Mouse (Mus musculus) neutrophil, adult 5-6 weeks (primary cell): ENCODE results near the gene Gm11213. TPM values are rescaled to one million over a fixed set of nuclear protein-coding genes. Genes with fewer than 3 reads are reported as not detected.

Experiments used
- ATAC-seq: fragments of 151-379, 151-347 bp; 2 replicates; pipeline ENCODE4 v1.8.0; 2017; ENCODE audit warnings: mild to moderate bottlenecking, moderate TSS enrichment; ENCODE audit not compliant: insufficient number of reproducible peaks, poor library complexity, low FRiP score, severe bottlenecking; ENCODE audit errors: extremely low read depth
- total RNA-seq: library from RNA; stranded (forward); fragments of 200-1000 nt; gene quantifications from 2 replicates; pipeline ENCODE4 v1.2.3, GENCODE M21; 2017

Gene Gm11213
- not detected in 2 replicates for total RNA-seq

DNA sequence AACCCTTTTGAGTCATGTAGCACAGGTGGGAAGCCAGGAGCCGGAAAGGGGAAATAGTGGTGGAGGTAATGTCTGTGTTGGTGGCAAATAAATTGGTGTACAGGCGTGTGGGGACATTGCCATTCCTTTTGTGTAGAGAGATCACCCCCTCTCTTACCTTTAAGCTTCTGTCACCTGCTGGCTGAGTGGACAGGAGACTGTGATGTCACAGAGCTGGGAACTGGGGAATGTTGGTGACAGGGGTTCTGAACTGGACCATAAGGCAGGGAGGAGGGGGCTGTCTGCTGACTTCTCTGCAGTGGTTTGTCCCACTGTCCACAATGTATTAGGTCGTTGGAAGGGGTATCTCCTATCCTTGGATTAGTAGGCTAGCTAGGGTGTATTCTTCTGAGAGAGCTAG, at the start of gene Gm11213:
Gm11213 (minus strand) TSS at position 317 of the 400 bp plus-strand sequence.
- ATAC-seq: no peak

DNA sequence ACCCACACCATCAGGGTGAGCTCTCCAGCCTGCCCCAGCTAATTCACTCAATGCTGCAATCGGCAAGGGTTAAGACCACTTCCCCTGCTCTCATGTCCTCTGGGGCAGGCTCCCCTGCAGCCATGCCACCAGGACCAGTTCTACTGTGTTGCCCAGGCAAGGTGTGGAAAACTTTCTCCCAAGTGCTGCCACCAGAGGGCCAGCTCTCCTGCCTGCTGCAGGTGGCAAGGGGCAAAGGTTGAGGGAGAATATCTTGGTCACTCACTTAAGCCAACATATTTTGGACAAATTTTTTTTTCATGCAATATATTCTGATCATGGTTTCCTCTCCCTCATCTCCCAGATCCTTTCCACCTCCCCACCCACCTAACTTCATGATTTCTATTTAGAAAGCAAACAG, 49.3 kb upstream of the Gm11213 start:
- no peak for ATAC-seq

DNA sequence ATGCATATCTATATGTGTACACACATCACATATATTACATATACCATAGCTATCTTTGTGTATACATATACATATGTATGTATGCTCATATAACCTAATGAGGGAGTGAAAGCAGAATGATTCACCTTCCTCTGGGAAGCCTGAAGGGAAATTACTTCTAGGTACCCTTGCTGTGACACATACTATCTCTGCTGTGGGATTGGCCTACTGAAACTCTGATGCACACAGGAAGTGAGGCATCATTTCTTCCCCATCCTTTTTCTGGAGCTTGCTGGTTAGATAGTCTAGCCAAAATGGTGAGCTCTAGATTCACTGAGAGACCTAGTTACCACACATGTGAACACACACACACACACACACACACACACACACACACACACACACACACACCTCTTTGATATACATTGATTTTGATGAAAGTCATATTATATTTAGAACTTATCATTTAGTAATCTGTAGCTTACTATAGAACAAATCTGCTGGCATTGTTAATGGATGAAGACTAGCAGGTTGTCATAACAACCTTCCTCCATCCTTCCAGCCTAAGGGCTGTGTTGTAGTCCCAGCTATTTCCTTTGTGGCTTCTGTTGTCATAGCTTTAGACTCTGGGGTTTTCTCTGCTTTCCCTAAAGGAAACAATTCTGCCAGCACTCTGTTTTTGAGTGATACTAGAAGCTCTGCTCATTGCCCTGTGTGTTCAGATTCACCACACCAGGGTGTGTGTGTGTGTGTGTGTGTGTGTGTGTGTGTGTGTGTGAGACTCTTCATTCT, 39.1 kb upstream of the Gm11213 start:
- ATAC-seq: no peak

DNA sequence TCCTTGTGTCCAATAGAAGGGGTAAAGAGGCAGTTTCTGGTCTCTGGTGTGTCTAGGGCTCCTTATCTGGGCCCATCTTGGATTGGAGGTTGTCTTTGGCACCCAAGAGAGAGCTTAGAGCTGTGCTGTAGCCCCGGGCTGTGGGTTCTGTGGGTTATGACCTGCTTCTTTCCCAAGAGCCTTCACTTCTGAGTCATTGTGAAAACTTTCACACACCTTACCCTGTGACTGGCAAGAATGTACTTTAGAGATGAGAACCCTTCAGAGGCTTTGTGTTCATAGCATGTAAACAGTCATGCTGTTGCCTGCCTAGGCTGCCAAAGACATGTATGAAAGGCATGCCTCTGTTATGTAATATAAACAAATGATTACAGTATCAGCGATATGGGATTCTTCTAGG, 34.8 kb upstream of the Gm11213 start:
- no peak for ATAC-seq

DNA sequence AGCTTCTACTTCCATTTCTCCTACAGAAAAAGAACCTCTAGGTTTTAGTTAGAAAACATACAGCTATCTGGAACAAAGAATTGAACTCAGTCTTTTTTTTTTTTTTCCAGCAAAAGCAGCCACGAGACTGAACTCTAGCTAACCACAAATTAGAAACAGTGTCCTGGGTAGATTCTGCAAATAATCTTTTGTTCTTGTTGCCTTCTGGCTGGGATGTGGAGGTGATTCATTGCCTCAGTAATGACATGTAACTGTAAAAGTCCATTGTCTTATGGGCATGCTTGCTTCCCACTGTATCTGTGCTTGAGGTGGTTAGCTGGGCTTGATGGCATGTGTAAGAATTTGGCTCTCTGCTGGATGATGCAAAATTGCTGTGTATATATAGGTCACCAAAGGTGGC, 33.5 kb upstream of the Gm11213 start:
- no peak for ATAC-seq

DNA sequence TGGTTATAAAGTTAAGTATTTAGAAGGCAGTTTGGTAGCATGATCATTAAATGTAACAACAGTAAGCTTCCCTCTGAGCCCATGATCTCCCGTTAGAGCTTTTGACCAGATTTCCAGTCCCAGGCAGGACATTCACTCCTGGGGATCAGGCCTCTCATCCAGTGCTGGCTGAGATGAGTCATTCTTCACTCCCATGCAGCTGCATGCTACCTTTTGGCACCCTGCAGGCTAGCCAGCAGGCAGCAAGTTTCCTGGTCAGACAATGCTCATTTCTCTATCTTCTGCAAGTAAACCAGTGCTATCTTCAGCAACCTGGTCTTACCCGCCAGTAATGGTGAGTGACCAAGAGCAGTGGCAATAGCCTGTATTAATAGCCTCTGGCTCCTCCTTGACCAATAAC, 28.1 kb upstream of the Gm11213 start:
- no peak for ATAC-seq

DNA sequence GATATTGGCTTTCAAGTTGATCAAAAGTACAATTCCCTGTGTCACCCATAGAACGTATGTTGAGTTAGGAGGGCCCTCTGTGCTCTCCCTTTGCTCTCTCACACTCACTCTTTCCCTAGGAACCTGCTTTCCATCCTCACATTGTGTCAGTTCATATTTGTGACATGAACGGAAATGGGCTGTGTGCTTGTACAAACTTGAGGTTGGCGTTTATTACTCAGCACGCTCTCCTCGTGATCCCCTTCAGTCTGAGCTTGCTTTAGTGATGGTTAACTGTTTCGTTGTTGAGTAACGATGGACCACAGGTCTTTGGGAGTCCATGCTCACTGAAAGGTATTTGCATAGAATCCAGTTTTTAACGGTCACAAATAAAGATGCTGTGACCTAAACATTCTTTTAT, 22.1 kb upstream of the Gm11213 start:
- ATAC-seq: no peak

DNA sequence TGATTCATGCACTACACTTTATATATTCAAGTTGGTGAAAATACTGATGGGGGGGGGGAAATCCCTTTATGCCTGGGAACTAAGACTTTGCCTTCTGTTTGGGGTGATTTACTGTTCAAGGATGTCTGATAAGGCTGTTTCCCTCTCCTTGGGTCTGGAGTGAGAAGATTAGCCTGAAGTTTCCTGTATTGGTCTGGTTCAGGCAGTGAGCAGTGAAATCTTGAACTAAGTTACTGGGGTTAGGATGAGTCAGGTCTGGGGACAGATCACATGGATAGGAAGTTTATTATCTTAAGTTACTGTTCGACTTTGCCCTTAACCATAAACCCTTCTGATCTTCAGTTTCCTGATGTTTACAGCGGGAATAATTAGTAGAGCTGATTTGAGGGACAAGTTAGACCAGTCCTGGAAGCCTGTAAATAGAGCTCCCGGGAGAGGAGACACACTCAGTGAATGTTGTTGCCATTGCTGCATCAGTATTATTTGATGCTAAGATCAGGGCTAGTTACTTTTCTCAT, 20.6 kb upstream of the Gm11213 start:
- no peak for ATAC-seq

DNA sequence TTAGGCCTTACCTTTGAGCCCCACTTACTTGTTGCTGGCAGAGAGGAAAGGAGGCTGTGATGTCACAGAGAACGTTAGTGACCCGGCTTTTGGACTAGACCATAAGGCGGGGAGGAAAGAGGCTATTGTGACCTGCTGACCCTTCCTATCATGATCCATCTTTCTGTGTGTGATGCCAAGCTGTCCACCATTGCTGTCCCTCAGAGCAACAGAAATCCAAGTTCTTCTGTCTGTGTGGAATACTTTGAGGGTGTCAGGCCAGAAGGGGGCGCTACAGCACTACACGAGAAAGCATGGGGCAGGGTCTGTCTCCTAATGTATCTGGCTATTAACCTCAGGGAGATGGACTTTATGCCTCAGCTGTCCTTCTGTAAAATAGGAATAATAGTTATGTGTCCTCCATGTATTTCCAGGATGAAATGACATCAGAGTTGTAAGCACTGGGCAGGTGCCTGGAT, 17.3 kb upstream of the Gm11213 start, which contains the start of gene Tex48:
Tex48 (minus strand) TSS at position 51 of the 458 bp plus-strand sequence.
- ATAC-seq: no peak

DNA sequence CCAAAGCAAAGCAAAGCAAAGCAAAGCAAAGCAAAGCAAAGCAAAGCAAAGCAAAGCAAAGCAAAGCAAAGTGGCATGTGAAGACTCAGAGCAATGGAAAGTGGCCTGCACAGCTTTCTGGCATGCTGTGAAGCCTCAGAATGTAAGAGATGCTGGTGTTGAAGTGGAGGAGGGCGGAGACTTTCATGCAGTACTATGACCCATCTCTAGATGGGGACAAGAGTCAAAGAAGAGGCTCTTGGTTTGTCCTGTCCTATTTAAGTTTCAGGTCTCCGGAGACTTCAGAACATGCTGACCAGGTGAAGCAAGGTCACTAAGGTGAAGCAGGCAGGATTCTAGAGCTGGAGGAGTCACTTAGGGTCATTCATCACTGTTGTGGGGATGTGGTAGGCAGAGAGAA, 16.8 kb upstream of the Gm11213 start:
- ATAC-seq: no peak

DNA sequence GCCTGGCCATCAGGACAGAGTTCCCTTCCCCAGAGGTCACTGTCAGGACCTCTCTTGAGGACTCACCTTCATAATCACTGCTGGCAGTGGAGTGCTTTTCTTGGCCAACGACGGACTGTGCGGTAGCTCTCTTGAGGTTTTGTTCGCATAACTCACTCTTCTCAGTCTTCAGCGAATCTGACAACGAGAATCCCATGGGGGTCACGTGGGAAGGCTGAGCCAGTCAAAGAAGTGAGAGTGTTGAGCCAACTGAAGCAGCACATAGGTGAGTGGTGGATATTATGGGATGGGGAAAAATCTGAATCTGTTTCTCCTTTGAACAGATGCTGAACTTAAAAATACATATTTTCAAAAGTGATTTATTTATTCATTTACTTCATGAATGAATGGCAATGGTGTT, 3.3 kb upstream of the Gm11213 start:
- no peak for ATAC-seq

DNA sequence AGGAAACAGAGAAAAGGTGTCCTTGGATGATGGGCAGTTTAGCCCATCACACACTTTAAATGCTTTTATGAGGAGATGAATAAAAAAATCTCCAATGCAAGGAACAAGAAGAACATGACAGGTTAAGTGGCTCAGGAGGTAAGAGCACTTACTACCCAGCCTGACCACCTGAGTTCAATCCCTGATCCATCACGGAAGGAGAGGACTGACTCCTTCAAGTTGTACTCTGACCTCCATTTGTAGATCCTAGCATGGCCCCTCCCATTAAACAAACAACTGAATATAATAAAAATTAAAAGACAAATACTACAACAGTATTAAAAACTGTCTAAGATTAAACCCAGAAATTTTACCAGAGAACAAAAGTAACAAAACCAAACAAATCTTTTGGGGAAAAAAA, 907 bp upstream of the Gm11213 start:
- no peak for ATAC-seq

DNA sequence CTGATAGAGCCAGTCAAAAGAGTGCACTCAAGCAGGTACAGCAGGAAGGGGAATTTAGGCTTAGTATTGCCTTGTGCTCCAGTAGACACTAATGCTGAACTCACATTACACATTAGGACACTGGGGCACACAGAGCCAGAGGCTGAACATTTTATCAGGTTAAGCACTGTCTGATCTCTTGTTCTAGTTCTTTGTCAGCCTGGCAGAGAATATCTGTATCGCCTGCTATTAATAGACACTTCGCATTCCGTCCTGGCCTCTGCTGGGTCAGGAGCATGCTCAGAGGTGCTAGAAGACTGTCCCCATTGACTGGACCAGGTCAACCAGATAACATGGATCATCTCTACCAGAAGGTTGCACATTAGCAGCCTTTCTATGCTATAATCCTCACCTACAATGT, 484 bp upstream of the Gm11213 start:
- ATAC-seq: no peak

DNA sequence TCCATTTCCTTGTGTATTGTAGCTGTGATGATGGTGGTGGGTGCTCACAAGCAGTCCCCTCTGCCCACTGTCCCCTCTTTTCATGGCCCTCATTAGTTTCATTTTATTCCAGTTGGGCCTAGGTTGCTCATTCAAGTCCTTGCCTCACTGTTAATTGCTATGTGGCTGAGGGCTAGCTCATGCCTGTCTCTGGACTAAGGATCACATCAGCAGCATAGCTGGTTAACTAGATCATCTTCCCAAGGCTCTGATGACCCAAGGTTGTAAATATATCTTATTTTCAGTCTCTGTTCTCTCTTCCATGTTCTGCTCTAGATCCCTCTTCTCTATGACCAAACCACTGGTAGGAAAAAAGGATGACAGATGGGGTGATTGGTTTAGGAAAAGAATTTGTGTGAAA, 3.8 kb downstream of the Gm11213 start:
- ATAC-seq: no peak

DNA sequence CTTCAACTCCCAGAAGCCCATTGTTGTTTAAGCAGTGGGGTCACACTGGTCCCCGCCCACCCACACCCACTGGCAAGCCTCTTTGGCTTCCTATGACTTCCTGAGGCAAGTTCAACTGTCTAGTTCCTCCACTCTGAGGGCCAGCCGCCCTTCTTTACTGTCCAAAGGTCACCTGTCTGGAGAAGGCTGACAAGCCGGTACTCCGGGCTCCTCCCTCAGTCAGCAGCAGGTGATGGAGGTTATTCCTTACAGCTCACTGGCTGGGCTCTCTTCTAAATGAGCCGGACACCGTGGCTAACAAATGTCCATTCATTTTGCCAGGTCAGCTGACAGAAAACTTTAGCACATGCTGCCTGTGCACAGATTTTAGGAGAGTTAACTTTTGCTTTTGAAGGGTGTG, 4.3 kb downstream of the Gm11213 start:
- ATAC-seq: no peak

DNA sequence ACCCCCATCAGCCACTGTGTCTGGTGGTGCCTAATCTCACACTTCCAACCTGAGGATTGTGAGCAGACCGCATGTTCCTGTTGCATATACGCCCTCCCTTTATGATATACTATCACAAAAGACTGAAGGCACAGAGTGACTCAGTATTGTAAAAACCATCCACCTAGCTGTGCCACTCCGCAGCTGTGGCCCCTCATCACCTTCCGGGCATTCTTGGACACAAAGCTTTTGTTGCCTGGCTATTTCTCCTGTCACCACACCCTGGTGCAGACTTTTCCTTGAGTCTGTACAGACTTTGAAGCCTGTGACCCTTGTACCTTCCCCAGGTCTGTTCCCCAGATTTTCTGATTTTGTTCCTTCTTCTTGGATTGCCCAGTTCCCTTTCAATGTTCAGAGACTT, 9.1 kb downstream of the Gm11213 start:
- ATAC-seq: no peak

DNA sequence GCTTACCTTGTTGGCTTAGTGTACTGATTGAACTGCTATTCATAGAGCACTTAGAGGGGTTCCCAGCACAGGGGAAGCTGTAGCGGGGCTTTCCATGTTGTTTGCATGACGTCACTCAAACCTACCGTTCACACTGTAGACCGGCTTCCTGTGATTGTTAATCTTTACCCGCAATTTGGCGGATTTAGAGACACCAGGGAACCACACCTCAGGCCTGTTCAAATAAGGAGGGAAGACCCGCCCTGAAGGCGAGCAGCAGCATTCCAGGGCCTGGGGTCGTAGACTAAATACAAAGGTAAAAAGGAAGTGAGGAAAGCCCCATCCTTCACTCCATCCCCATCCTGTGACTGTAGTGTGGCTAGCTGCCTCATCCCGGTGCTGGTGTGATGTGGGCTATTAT, 9.8 kb downstream of the Gm11213 start:
- peak; percentile 55; the same call in 1 of the 2 replicates for ATAC-seq

DNA sequence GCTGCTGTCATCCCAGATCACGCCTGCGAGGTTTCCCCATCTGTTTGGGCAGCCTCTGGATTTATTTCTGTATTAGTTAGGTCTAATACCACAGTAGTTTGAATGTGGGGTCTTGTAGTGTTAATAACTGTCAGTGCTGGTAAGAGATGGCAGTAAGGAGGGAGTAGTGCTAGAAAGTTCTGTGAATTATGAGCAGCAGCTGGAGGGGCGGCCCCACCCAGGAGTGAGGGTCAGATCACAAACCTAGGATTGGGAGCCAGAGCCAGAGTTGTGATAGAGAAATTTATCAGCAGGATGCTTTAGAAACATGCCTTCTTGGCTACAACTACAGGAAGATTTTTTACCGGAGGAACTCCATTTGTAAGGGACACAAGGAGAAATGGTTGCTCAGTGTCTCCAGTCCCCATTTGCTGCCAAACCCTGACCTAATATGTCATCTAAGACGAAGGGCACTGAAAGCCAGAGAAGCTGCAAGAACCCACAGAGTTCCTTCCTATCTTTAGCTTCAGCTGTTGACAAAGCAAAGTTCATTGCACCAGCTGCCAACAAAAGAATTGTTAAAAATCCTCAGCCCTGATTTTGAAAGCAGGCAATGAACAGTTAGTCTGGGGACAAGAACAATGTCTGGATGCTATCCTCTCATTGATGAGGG, 10.5 kb downstream of the Gm11213 start:
- no peak for ATAC-seq

DNA sequence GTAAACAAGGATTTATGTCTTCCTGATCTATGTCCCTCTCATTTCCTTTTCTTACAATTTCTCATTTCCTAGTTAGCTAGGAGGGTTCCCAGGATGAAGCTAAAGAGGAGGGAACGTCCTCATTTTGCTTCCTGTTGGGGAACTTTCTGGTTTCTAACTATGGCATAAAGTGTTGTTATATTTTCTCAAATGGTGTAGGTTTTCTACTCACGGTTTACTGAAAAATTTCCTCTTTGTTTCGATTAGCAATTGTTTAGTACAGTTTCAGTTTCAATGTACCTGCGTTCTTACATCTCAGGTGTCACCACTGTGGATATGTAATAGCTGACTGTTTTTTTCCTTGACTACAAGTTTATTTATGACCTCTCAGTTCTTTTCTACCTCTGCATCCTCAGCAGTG, 14.5 kb downstream of the Gm11213 start:
- ATAC-seq: no peak

DNA sequence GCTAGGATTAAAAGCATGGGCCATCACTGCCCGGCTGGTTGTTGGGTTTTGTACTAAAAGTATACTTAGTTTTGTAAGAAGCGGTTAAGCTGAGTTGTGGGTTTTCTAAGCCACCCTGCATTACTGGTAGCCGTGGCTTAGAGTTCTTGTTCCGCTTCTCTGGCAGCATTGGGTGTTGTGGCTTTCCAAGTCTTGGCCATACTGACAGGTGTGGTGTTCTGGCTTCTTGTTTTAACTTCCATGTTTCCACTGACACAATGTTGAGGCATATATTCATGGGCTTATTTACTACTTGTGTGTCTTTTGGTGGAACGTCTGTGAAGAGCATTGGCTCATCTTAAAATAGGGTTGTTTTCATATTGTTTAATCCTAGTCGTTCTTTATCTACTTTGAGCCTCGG, 15.1 kb downstream of the Gm11213 start:
- ATAC-seq: no peak
